Mouse (Mus musculus): ENCODE results near the gene Galm. TPM values are rescaled to one million over a fixed set of nuclear protein-coding genes. Genes with fewer than 3 reads are reported as not detected.

Galm gene
- polyA plus RNA-seq, 1 experiment from 2014 or later = 2.8 TPM

GRCm38 (mm10) chr17:80229396-80229795, 102.1 kb downstream of the Galm start:
- Histone ChIP-seq H3K4me3 (ENCODE audit: low read length) (no peak overlapping the region), H3K4me2 (ENCODE audit: low read length) (no peak overlapping the region), H3K4me1 (ENCODE audit: control insufficient read depth, insufficient read depth, low read depth, low read length) (peaks cover 5% of the 10 kb centered on the region), H3K27ac (ENCODE audit: low read depth, low read length) (no peak overlapping the region), H3K9me3 (ENCODE audit: control insufficient read depth, low read length) (no peaks in the 10 kb centered on the region), H3K27me3 (replicated peaks; ENCODE audit: control insufficient read depth, insufficient read depth, low read length) (no peaks in the 10 kb centered on the region), H3K9ac (ENCODE audit: low read depth, low read length) (no peak overlapping the region), H3K36me3 (ENCODE audit: control insufficient read depth, insufficient read depth, low read length) (no peaks in the 10 kb centered on the region)
- ATAC-seq = no peak
- 74% methylated on average over 2 of the region's 2 CpGs for WGBS

- H3K36me3 ChIP-seq (ENCODE audit: control insufficient read depth, insufficient read depth, low read length) = peaks cover 5% of the 10 kb centered on the region; the same call in 1 of the 2 replicates
- no peaks in the 10 kb centered on the region for H3K27me3 ChIP-seq (replicated peaks; ENCODE audit: control insufficient read depth, insufficient read depth, low read length)
- no peak for ATAC-seq
- H3K4me1 ChIP-seq (ENCODE audit: control insufficient read depth, insufficient read depth, low read depth, low read length) = no peaks in the 10 kb centered on the region
- no peak overlapping the region for H3K4me2 ChIP-seq (ENCODE audit: low read length)
- H3K27ac ChIP-seq (ENCODE audit: low read depth, low read length) = no peak overlapping the region
- no peaks in the 10 kb centered on the region for H3K9me3 ChIP-seq (ENCODE audit: control insufficient read depth, low read length)
- no peak overlapping the region for H3K4me3 ChIP-seq (ENCODE audit: low read length)
- WGBS = 96% methylated on average over 5 of the region's 5 CpGs
- no peak overlapping the region for H3K9ac ChIP-seq (ENCODE audit: low read depth, low read length)
These were observed 106.6 kb downstream of the Galm start for GRCm38 (mm10) chr17:80233844-80234243.

- H3K4me2 ChIP-seq (ENCODE audit: low read length) = no peak overlapping the region
- H3K27me3 ChIP-seq (replicated peaks; ENCODE audit: control insufficient read depth, insufficient read depth, low read length) = no peaks in the 10 kb centered on the region
- H3K9me3 ChIP-seq (ENCODE audit: control insufficient read depth, low read length) = no peaks in the 10 kb centered on the region
- no peak overlapping the region for H3K4me3 ChIP-seq (ENCODE audit: low read length)
- WGBS = 87% methylated on average over 7 of the region's 7 CpGs
- peaks cover 9% of the 10 kb centered on the region for H3K36me3 ChIP-seq (ENCODE audit: control insufficient read depth, insufficient read depth, low read length)
- H3K27ac ChIP-seq (ENCODE audit: low read depth, low read length) = no peak overlapping the region
- ATAC-seq = no peak
- H3K9ac ChIP-seq (ENCODE audit: low read depth, low read length) = no peak overlapping the region
- H3K4me1 ChIP-seq (ENCODE audit: control insufficient read depth, insufficient read depth, low read depth, low read length) = no peaks in the 10 kb centered on the region
These were observed 107.1 kb downstream of the Galm start for GRCm38 (mm10) chr17:80234376-80234775.

Other genes with a start within 250 kb of the Galm start
- 38.9 and 39.0 TPM in 2 replicates for gene Atl2, start 231.3 kb upstream of the Galm start, polyA plus RNA-seq (2015; fragmentation: Nextera tagmentation; extraction: Ambion mirVana)
- gene Hnrnpll, start 65.1 kb upstream of the Galm start, polyA plus RNA-seq (2015; fragmentation: Nextera tagmentation; extraction: Ambion mirVana) = 46.2 and 48.0 TPM in 2 replicates
- gene Srsf7, start 79.8 kb downstream of the Galm start, polyA plus RNA-seq (2015; fragmentation: Nextera tagmentation; extraction: Ambion mirVana) = 356 and 367 TPM in 2 replicates
- 0.10 and 0.19 TPM in 2 replicates for gene Ttc39d, start 80.0 kb downstream of the Galm start, polyA plus RNA-seq (2015; fragmentation: Nextera tagmentation; extraction: Ambion mirVana)
- 20.0 and 20.8 TPM in 2 replicates for gene Gemin6, start 97.0 kb downstream of the Galm start, polyA plus RNA-seq (2015; fragmentation: Nextera tagmentation; extraction: Ambion mirVana)
- 56.7 and 65.2 TPM in 2 replicates for gene Morn2, start 162.7 kb downstream of the Galm start, polyA plus RNA-seq (2015; fragmentation: Nextera tagmentation; extraction: Ambion mirVana)
- 47.4 and 54.1 TPM in 2 replicates for gene Dhx57, start 163.0 kb downstream of the Galm start, polyA plus RNA-seq (2015; fragmentation: Nextera tagmentation; extraction: Ambion mirVana)
- gene Arhgef33, start 179.9 kb downstream of the Galm start, polyA plus RNA-seq (2015; fragmentation: Nextera tagmentation; extraction: Ambion mirVana) = 2.6 and 2.7 TPM in 2 replicates
- 1.3 and 2.5 TPM in 2 replicates for gene Gm10190, start 246.1 kb downstream of the Galm start, polyA plus RNA-seq (2015; fragmentation: Nextera tagmentation; extraction: Ambion mirVana)

All from hindbrain, embryonic 16.5 days (tissue).